In the genomic region with DNA sequence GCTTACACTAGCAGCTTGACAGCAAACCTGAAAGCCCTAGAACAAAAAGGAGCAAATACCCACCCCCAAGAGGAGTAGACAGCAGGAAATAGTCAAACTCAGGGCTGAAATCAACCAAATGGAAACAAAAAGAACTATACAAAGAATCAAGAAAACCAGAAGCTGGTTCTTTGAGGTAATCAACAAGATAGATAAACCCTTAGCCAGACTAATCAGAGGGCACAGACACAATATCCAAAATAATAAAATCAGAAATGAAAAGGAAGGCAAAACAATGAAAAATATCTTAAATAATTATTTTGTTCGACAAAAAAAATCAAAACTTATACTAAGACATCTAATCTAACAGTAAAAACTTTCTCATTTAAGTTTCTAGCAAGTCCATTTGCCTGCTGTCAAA, we compare ENCODE assay signal across 17 mouse cellular contexts.
"Had no signal": no experiment of that assay in that cellular context is flagged by ENCODE, and none has a peak within 500 bp of the region (broad histone marks: within the 10 kb centered on the region; RNA-seq: fewer than 3 reads in every experiment).

No protein-coding gene starts in this region.

- H3K27ac ChIP-seq: neural tube, embryonic 12.5 days; neural tube, embryonic 13.5 days; neural tube, embryonic 15.5 days; stomach, embryonic 15.5 days; stomach, postnatal 0 days had no signal

- H3K9me3 ChIP-seq: neural tube, embryonic 12.5 days; neural tube, embryonic 13.5 days; neural tube, embryonic 15.5 days; stomach, embryonic 15.5 days had no signal

- H3K9ac ChIP-seq: neural tube, embryonic 12.5 days; neural tube, embryonic 13.5 days; neural tube, embryonic 15.5 days; stomach, embryonic 15.5 days had no signal

- DNase-seq: retina, postnatal 1 day; right cerebral cortex, adult 18-20 months; right cerebral cortex, postnatal 14 days; right cerebral cortex, postnatal 25 days; right cerebral cortex, postnatal 4 days; spleen, adult 18-20 months; thymus, adult 18-20 months; thymus, adult 2 months; thymus, postnatal 14 days; thymus, postnatal 25 days; thymus, postnatal 36 days; thymus, postnatal 4 days had no signal

- H3K4me1 ChIP-seq: neural tube, embryonic 12.5 days; neural tube, embryonic 13.5 days; neural tube, embryonic 15.5 days; stomach, embryonic 15.5 days had no signal

- H3K4me3 ChIP-seq: neural tube, embryonic 12.5 days; neural tube, embryonic 13.5 days; neural tube, embryonic 15.5 days; stomach, embryonic 15.5 days had no signal

- H3K36me3 ChIP-seq: neural tube, embryonic 12.5 days; neural tube, embryonic 13.5 days; neural tube, embryonic 15.5 days; stomach, embryonic 15.5 days had no signal

- H3K27me3 ChIP-seq: neural tube, embryonic 12.5 days; neural tube, embryonic 13.5 days; neural tube, embryonic 15.5 days; stomach, embryonic 15.5 days had no signal
